Mouse (Mus musculus) liver, embryonic 13.5 days (tissue): ENCODE measurements at regions not wholly inside any gene's neighbourhood (a gene's known extent, or its start where the extent isn't known, plus 50 kb on each side); places are given as distances from the start of the nearest gene placed in this dataset.

Experiments used
- ATAC-seq: fragments of 200-750 bp; cut with Nextera tagmentation; 2 replicates; pipeline ENCODE4 v1.8.0; 2017; ENCODE audit warnings: low read depth, mild to moderate bottlenecking, moderate number of reproducible peaks, moderate library complexity
- DNase-seq: peaks from one replicate; pipeline ENCODE4 v3.0.0; 2022
- H3K27ac ChIP-seq: fragments of 300-500 bp; sonication (generic); 2 replicates; pipeline ENCODE4 v1.5.1; 2015; ENCODE audit warnings: moderate library complexity, mild to moderate bottlenecking, inconsistent platforms
- H3K27me3 ChIP-seq: fragments of 300-500 bp; sonication (generic); 2 replicates; pipeline ENCODE4 v1.6.1; 2015; ENCODE audit warnings: mild to moderate bottlenecking, inconsistent platforms
- H3K36me3 ChIP-seq: fragments of 300-500 bp; sonication (generic); 2 replicates; pipeline ENCODE4 v1.6.1; 2015; ENCODE audit warnings: mild to moderate bottlenecking, inconsistent platforms
- H3K4me1 ChIP-seq: fragments of 300-500 bp; sonication (generic); replicated peaks from 2 replicates; pipeline ENCODE4 v1.6.1; 2015; ENCODE audit warnings: inconsistent platforms
- H3K4me2 ChIP-seq: fragments of 300-500 bp; sonication (generic); 2 replicates; pipeline ENCODE4 v1.6.1; 2015; ENCODE audit warnings: inconsistent platforms, mild to moderate bottlenecking, moderate library complexity
- H3K4me3 ChIP-seq: fragments of 300-500 bp; sonication (generic); replicated peaks from 2 replicates; pipeline ENCODE4 v1.5.1; 2015; ENCODE audit warnings: mild to moderate bottlenecking, inconsistent platforms
- H3K9ac ChIP-seq: fragments of 300-500 bp; sonication (generic); 2 replicates; pipeline ENCODE4 v1.6.1; 2015; ENCODE audit warnings: mild to moderate bottlenecking, inconsistent platforms
- H3K9me3 ChIP-seq: fragments of 300-500 bp; sonication (generic); replicated peaks from 2 replicates; pipeline ENCODE4 v1.6.1; 2016; ENCODE audit warnings: inconsistent platforms
- WGBS: fragments of 180-500 bp; shearing (Covaris S2); methylation state at CpG from one replicate; pipeline ENCODE4 v1.1.7; 2015; ENCODE audit not compliant: insufficient replicate concordance; 5-methylcytosine and 5-hydroxymethylcytosine counted together

- no peaks in the 10 kb centered on the region for H3K36me3 ChIP-seq
- H3K4me3 ChIP-seq = no peak overlapping the region
- H3K27ac ChIP-seq = no peak overlapping the region
- no peaks in the 10 kb centered on the region for H3K4me1 ChIP-seq
- H3K4me2 ChIP-seq = no peak overlapping the region
- H3K27me3 ChIP-seq = no peaks in the 10 kb centered on the region
- DNase-seq = no peak
- H3K9ac ChIP-seq = no peak overlapping the region
- 74% methylated on average over 10 of the region's 10 CpGs for WGBS
- no peak for ATAC-seq
- H3K9me3 ChIP-seq = no peaks in the 10 kb centered on the region; the same call in 1 of the 2 replicates
Observed at GRCm38 (mm10) chr6:143439484-143439883, 272.5 kb downstream of the Etnk1 start.

DNA sequence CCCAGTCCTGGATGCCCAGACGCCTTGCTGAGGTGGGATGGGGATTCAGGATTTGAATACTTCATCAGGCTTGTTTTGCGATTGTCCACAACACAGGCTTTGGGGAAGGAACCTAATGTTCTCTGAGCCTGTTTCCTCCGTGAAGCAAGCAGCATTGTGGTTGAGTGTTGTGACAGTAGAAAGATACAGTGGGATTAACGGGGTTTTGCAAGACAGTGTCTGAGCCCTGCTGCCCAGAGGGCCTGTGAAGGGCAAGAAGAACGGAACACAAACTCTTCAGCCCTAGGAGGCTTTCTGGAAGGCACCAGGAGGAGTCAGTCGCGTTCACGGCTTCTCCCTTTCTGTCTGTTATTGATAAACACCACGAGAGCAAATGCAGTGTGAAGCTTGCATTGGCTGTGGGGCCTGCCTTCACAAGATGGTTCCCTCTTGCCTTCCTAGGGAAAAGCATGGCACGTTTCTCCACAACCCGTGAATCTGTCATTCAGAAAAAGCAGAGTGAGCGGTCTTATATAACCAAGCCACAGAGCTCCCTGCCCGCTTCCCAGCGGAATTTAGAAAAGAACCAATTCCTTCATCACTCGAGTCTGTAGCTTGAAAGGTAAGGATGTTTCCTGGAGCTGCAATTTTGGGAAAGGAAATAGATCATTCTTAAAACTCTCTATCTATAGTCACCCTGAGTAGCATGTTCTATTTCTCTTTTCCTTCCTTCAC, 273.4 kb downstream of the Etnk1 start:
- 56% methylated on average over 15 of the region's 15 CpGs for WGBS
- Histone ChIP-seq H3K9me3 (no peaks in the 10 kb centered on the region; the same call in 1 of the 2 replicates), H3K4me1 (no peaks in the 10 kb centered on the region), H3K36me3 (no peaks in the 10 kb centered on the region), H3K4me3 (no peak overlapping the region), H3K9ac (no peak overlapping the region), H3K27ac (no peak overlapping the region), H3K27me3 (no peaks in the 10 kb centered on the region), H3K4me2 (no peak overlapping the region)
- no peak for ATAC-seq
- DNase-seq = no peak

GRCm38 (mm10) chr6:143442361-143442760, 275.3 kb downstream of the Etnk1 start:
- ATAC-seq (no peak), DNase-seq (no peak)
- H3K4me1 ChIP-seq = no peaks in the 10 kb centered on the region
- 66% methylated on average over 8 of the region's 8 CpGs for WGBS
- H3K36me3 ChIP-seq = no peaks in the 10 kb centered on the region
- no peak overlapping the region for H3K27ac ChIP-seq
- no peak overlapping the region for H3K9ac ChIP-seq
- no peak overlapping the region for H3K4me2 ChIP-seq
- no peaks in the 10 kb centered on the region; the same call in 1 of the 2 replicates for H3K9me3 ChIP-seq
- H3K27me3 ChIP-seq = no peaks in the 10 kb centered on the region
- H3K4me3 ChIP-seq = no peak overlapping the region

- ATAC-seq (no peak), DNase-seq (no peak)
- no peaks in the 10 kb centered on the region for H3K4me1 ChIP-seq
- no peaks in the 10 kb centered on the region for H3K36me3 ChIP-seq
- no peak overlapping the region for H3K9ac ChIP-seq
- H3K27me3 ChIP-seq = no peaks in the 10 kb centered on the region
- H3K4me3 ChIP-seq = no peak overlapping the region
- no peak overlapping the region for H3K27ac ChIP-seq
- H3K9me3 ChIP-seq = no peaks in the 10 kb centered on the region; the same call in 1 of the 2 replicates
- no peak overlapping the region for H3K4me2 ChIP-seq
- 79% methylated on average over 6 of the region's 6 CpGs for WGBS
Observed at GRCm38 (mm10) chr6:143443446-143443845, 276.4 kb downstream of the Etnk1 start.

GRCm38 (mm10) chr6:143444782-143445181, 277.8 kb downstream of the Etnk1 start:
- Histone ChIP-seq H3K4me3 (no peak overlapping the region), H3K4me2 (no peak overlapping the region), H3K27me3 (no peaks in the 10 kb centered on the region), H3K4me1 (no peaks in the 10 kb centered on the region), H3K9ac (no peak overlapping the region), H3K9me3 (no peaks in the 10 kb centered on the region; the same call in 1 of the 2 replicates), H3K27ac (no peak overlapping the region), H3K36me3 (no peaks in the 10 kb centered on the region)
- DNase-seq = no peak
- WGBS = 68% methylated on average over 3 of the region's 3 CpGs
- no peak for ATAC-seq

DNA sequence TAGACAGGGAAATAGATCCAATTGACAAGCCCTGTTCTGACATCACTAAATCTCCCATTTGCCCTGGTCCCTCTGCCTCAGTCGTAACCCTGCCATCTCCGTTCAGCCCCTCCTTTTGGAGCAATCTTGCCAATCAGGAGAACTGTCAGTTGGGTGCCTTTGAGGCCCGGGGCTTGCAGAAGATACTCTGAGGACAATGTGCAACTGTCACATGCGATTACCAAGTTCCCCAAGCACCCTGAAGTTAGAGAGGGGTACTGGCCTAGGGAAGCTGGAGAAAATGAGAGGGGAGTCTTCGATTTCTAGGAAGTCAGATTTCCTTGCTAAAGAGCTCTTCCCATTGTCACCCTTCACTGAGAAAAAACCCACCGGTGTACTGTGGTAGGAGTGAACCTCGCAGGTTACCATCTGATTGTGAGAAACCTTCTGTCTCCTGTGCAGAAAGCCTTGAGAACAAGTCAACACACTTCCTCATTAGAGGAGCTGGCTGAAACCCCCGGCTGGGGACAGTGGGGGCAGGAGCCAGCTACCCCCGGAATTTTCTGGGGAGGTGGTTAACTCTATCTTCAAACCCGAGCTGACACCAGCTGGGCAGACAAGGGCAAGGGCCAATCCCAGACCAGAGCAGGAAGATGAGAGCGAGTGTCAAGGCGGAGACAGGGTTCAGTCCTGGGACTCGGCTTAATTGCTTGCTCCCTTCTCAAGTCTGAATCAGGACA, 279.0 kb downstream of the Etnk1 start:
- peaks cover under 1% of the 10 kb centered on the region; the same call in 1 of the 2 replicates for H3K9me3 ChIP-seq
- no peak for DNase-seq
- no peak overlapping the region for H3K4me2 ChIP-seq
- H3K9ac ChIP-seq = no peak overlapping the region
- no peak overlapping the region for H3K27ac ChIP-seq
- no peak overlapping the region for H3K4me3 ChIP-seq
- H3K4me1 ChIP-seq = no peaks in the 10 kb centered on the region
- no peaks in the 10 kb centered on the region for H3K36me3 ChIP-seq
- H3K27me3 ChIP-seq = no peaks in the 10 kb centered on the region
- ATAC-seq = no peak
- 54% methylated on average over 13 of the region's 13 CpGs for WGBS

GRCm38 (mm10) chr6:143447060-143447459, 280.0 kb downstream of the Etnk1 start:
- Histone ChIP-seq H3K9me3 (peaks cover 9% of the 10 kb centered on the region; the same call in 1 of the 2 replicates), H3K36me3 (no peaks in the 10 kb centered on the region), H3K4me3 (no peak overlapping the region), H3K27me3 (no peaks in the 10 kb centered on the region), H3K9ac (no peak overlapping the region), H3K4me1 (no peaks in the 10 kb centered on the region), H3K27ac (no peak overlapping the region), H3K4me2 (no peak overlapping the region)
- no peak for DNase-seq
- 70% methylated on average over 5 of the region's 5 CpGs for WGBS
- no peak for ATAC-seq

- WGBS = 69% methylated on average over 4 of the region's 4 CpGs
- ATAC-seq = no peak
Observed at GRCm38 (mm10) chr6:143449071-143449470, 282.1 kb downstream of the Etnk1 start.

GRCm38 (mm10) chr6:143451869-143452268, 284.8 kb downstream of the Etnk1 start:
- H3K27ac ChIP-seq = no peak overlapping the region
- no peaks in the 10 kb centered on the region for H3K27me3 ChIP-seq
- DNase-seq (no peak), ATAC-seq (no peak)
- no peak overlapping the region for H3K9ac ChIP-seq
- WGBS = 67% methylated on average over 6 of the region's 6 CpGs
- no peak overlapping the region for H3K4me2 ChIP-seq
- no peaks in the 10 kb centered on the region for H3K4me1 ChIP-seq
- peaks cover 15% of the 10 kb centered on the region; the same call in 1 of the 2 replicates for H3K9me3 ChIP-seq
- H3K36me3 ChIP-seq = no peaks in the 10 kb centered on the region
- H3K4me3 ChIP-seq = no peak overlapping the region

More at GRCm38 (mm10) chr6:143449071-143449470, 282.1 kb downstream of the Etnk1 start:
- no peak overlapping the region for H3K27ac ChIP-seq
- no peak overlapping the region for H3K4me2 ChIP-seq
- no peak overlapping the region for H3K9ac ChIP-seq
- H3K4me1 ChIP-seq = no peaks in the 10 kb centered on the region
- H3K4me3 ChIP-seq = no peak overlapping the region
- H3K36me3 ChIP-seq = no peaks in the 10 kb centered on the region
- DNase-seq = no peak
- peaks cover 15% of the 10 kb centered on the region; the same call in 1 of the 2 replicates for H3K9me3 ChIP-seq
- H3K27me3 ChIP-seq = no peaks in the 10 kb centered on the region

DNA sequence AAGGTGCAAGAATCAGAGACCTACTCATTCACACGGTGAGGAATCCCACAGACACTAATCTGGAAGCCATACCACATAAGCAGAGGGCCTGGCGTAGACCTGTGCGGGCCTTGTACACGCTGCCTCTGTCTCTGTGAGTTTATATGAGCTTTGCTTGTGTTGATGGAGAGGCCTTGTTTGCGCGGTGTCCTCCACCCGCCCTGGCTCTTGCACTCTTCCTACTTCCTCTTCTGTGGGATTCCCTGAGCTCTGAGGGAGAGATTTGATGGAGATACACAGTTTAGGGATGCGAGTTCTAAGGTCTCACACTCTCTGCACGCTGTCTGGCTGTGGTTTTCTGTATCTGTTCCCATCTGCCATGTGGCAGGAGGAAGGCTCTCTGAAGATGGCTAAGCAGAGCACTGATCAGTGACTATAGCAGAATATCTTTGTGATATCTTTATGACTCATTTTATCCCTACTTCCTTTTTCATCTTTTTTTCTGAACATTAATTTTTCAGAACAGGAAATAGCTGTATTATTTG, 287.7 kb downstream of the Etnk1 start:
- H3K27me3 ChIP-seq = no peaks in the 10 kb centered on the region
- H3K27ac ChIP-seq = no peak overlapping the region
- H3K4me1 ChIP-seq = no peaks in the 10 kb centered on the region
- DNase-seq (no peak), ATAC-seq (no peak)
- H3K9ac ChIP-seq = no peak overlapping the region
- 73% methylated on average over 9 of the region's 9 CpGs for WGBS
- no peak overlapping the region for H3K4me3 ChIP-seq
- peaks cover 15% of the 10 kb centered on the region; the same call in 1 of the 2 replicates for H3K9me3 ChIP-seq
- H3K36me3 ChIP-seq = no peaks in the 10 kb centered on the region
- H3K4me2 ChIP-seq = no peak overlapping the region

GRCm38 (mm10) chr6:143464907-143465537, 298.0 kb downstream of the Etnk1 start:
- 66% methylated on average over 12 of the region's 12 CpGs for WGBS
- H3K9ac ChIP-seq = no peak overlapping the region
- H3K27ac ChIP-seq = no peak overlapping the region
- DNase-seq (no peak), ATAC-seq (no peak)
- no peaks in the 10 kb centered on the region for H3K27me3 ChIP-seq
- H3K36me3 ChIP-seq = no peaks in the 10 kb centered on the region
- H3K4me2 ChIP-seq = no peak overlapping the region
- no peaks in the 10 kb centered on the region for H3K4me1 ChIP-seq
- peaks cover 5% of the 10 kb centered on the region for H3K9me3 ChIP-seq
- no peak overlapping the region for H3K4me3 ChIP-seq
